Mouse (Mus musculus) myocyte (in vitro differentiated cells): ENCODE results near the gene Cd79a. TPM values are rescaled to one million over a fixed set of nuclear protein-coding genes. Genes with fewer than 3 reads are reported as not detected.

Experiments
- H3K27me3 ChIP-seq: one replicate; pipeline ENCODE4 v1.6.1; 2011; ENCODE audit not compliant: control insufficient read depth, insufficient read depth, insufficient read length
- H3K36me3 ChIP-seq: one replicate; pipeline ENCODE4 v1.6.1; 2011; ENCODE audit not compliant: control insufficient read depth, insufficient read depth
- H3K4me2 ChIP-seq: one replicate; pipeline ENCODE4 v1.6.1; 2011; ENCODE audit warnings: low read depth, control low read depth
- H3K4me3 ChIP-seq: one replicate; pipeline ENCODE4 v1.5.1; 2011; ENCODE audit warnings: mild to moderate bottlenecking, control low read depth, moderate library complexity
- H3K79me2 ChIP-seq: one replicate; pipeline ENCODE4 v1.6.1; 2011; ENCODE audit not compliant: control insufficient read depth, insufficient read depth
- H3ac ChIP-seq: one replicate; pipeline ENCODE4 v1.6.1; 2011; ENCODE audit not compliant: control insufficient read depth, insufficient read length
- CEBPB ChIP-seq: IDR thresholded peaks from 2 replicates; pipeline ENCODE4 v1.6.1; 2011; ENCODE audit warnings: mild to moderate bottlenecking, moderate library complexity; ENCODE audit not compliant: poor library complexity, insufficient read depth, severe bottlenecking
- E2F4 ChIP-seq: IDR thresholded peaks from one replicate; pipeline ENCODE4 v1.6.1; 2011; ENCODE audit warnings: mild to moderate bottlenecking, control low read depth, moderate library complexity; ENCODE audit not compliant: insufficient read depth
- MAX ChIP-seq: IDR thresholded peaks from one replicate; pipeline ENCODE4 v1.6.1; 2011; ENCODE audit warnings: low read depth, mild to moderate bottlenecking, control low read depth
- MYOD1 ChIP-seq, 3 experiments: IDR thresholded peaks; one replicate each; pipeline ENCODE4 v1.6.1; 2011; ENCODE audit warnings: control low read depth in 2 of 3, low read depth in 2 of 3, mild to moderate bottlenecking in 2 of 3, moderate library complexity in 1 of 3; ENCODE audit not compliant: insufficient read length in 2 of 3, control insufficient read depth in 1 of 3
- MYOG ChIP-seq, 3 experiments: IDR thresholded peaks; one replicate each; pipeline ENCODE4 v1.6.1; 2011; ENCODE audit warnings: control low read depth in 2 of 3, low read depth in 2 of 3, mild to moderate bottlenecking in 2 of 3; ENCODE audit not compliant: insufficient read length in 2 of 3, control insufficient read depth in 1 of 3, insufficient read depth in 1 of 3
- POLR2A ChIP-seq: IDR thresholded peaks from one replicate; pipeline ENCODE4 v1.6.1; 2011; ENCODE audit warnings: low read depth, mild to moderate bottlenecking, control low read depth, moderate library complexity; ENCODE audit not compliant: insufficient read length
- POLR2AphosphoS2 ChIP-seq: IDR thresholded peaks from one replicate; pipeline ENCODE4 v1.6.1; 2011; ENCODE audit warnings: low read depth, control low read depth; ENCODE audit not compliant: insufficient read length
- REST ChIP-seq: IDR thresholded peaks from one replicate; pipeline ENCODE4 v1.6.1; 2011; ENCODE audit warnings: mild to moderate bottlenecking, control low read depth, moderate library complexity; ENCODE audit not compliant: insufficient read depth, insufficient read length
- SRF ChIP-seq: IDR thresholded peaks from one replicate; pipeline ENCODE4 v1.6.1; 2011; ENCODE audit warnings: low read depth; ENCODE audit not compliant: control insufficient read depth, insufficient read length
- TCF12 ChIP-seq: IDR thresholded peaks from one replicate; pipeline ENCODE4 v1.6.1; 2011; ENCODE audit warnings: mild to moderate bottlenecking, control low read depth; ENCODE audit not compliant: poor library complexity, insufficient read depth, severe bottlenecking
- TCF3 ChIP-seq: IDR thresholded peaks from one replicate; pipeline ENCODE4 v1.6.1; 2011; ENCODE audit warnings: low read depth, control low read depth; ENCODE audit not compliant: insufficient read length
- USF1 ChIP-seq: IDR thresholded peaks from one replicate; pipeline ENCODE4 v1.6.1; 2011; ENCODE audit warnings: low read depth, mild to moderate bottlenecking, control low read depth, moderate library complexity
- polyA plus RNA-seq: library from polyadenylated mRNA; unstranded; fragments of >200 nt; fragmentation: generic; extraction: Trizol; gene quantifications from one replicate; pipeline ENCODE4 v1.2.1, GENCODE M21; 2012; ENCODE audit warnings: missing spikeins

The Cd79a gene
- polyA plus RNA-seq: 0.12 TPM

GRCm38 (mm10) chr7:24897224-24897623 is at the start of gene Cd79a:
Gene Cd79a, plus strand, starts transcription at chr7:24897381.
- Histone ChIP-seq H3ac (no peak within 1 kb of the TSS), H3K4me2 (no peak within 1 kb of the TSS)

GRCm38 (mm10) chr7:24850162-24850561 is 47.0 kb upstream of the Cd79a start:
- H3K4me2 ChIP-seq: peak overlapping the region; percentile 61

More at GRCm38 (mm10) chr7:24897224-24897623, at the start of gene Cd79a:
- Histone ChIP-seq H3K4me3 (no peak within 1 kb of the TSS), H3K36me3 (no peaks in the 10 kb centered on the region), H3K79me2 (no peaks in the 10 kb centered on the region), H3K27me3 (no peaks in the 10 kb centered on the region)
- TF ChIP-seq MYOD1 (IDR thresholded peaks at IDR 0.05; ENCODE audit: control insufficient read depth in 1 of 3, insufficient read length in 2 of 3, low read depth in 2 of 3) (no peak), TCF3 (no peak), POLR2A (no peak), SRF (no peak), TCF12 (no peak), MAX (no peak), E2F4 (no peak), POLR2AphosphoS2 (no peak)

GRCm38 (mm10) chr7:24850899-24851303 is 46.3 kb upstream of the Cd79a start:
- Histone ChIP-seq H3K4me3 (no peak overlapping the region), H3K4me2 (peak overlapping the region; percentile 61), H3K36me3 (no peaks in the 10 kb centered on the region), H3K27me3 (no peaks in the 10 kb centered on the region), H3ac (no peak overlapping the region), H3K79me2 (no peaks in the 10 kb centered on the region)
- TF ChIP-seq SRF (no peak), MYOG (IDR thresholded peaks at IDR 0.05; ENCODE audit: control insufficient read depth in 1 of 3, insufficient read depth in 1 of 3, insufficient read length in 2 of 3, low read depth in 2 of 3) (no peak), CEBPB (0 out of 2 replicates have a peak, but pooled peaks have one; percentile 27), POLR2A (no peak), POLR2AphosphoS2 (no peak), E2F4 (no peak), MYOD1 (IDR thresholded peaks at IDR 0.05; ENCODE audit: control insufficient read depth in 1 of 3, insufficient read length in 2 of 3, low read depth in 2 of 3) (no peak), REST (no peak), USF1 (peak; percentile 66), TCF12 (no peak), MAX (no peak), TCF3 (no peak)

More at GRCm38 (mm10) chr7:24850162-24850561, 47.0 kb upstream of the Cd79a start:
- peak in 1 of 3 experiments; percentile 40 for TF ChIP-seq MYOG (IDR thresholded peaks at IDR 0.05; ENCODE audit: control insufficient read depth in 1 of 3, insufficient read depth in 1 of 3, insufficient read length in 2 of 3, low read depth in 2 of 3)
- no peak for TF ChIP-seq POLR2A
- peak in 2 of 3 experiments; percentile 55 to 64 for TF ChIP-seq MYOD1 (IDR thresholded peaks at IDR 0.05; ENCODE audit: control insufficient read depth in 1 of 3, insufficient read length in 2 of 3, low read depth in 2 of 3)
- no peak for TF ChIP-seq USF1
- TF ChIP-seq TCF3: no peak
- H3K4me3 ChIP-seq: no peak overlapping the region
- no peaks in the 10 kb centered on the region for H3K36me3 ChIP-seq
- H3ac ChIP-seq: no peak overlapping the region
- H3K27me3 ChIP-seq: no peaks in the 10 kb centered on the region
- no peaks in the 10 kb centered on the region for H3K79me2 ChIP-seq

GRCm38 (mm10) chr7:24851596-24852325 is 45.4 kb upstream of the Cd79a start:
- no peak overlapping the region for H3K4me3 ChIP-seq
- TF ChIP-seq TCF3 (no peak), MYOG (IDR thresholded peaks at IDR 0.05; ENCODE audit: control insufficient read depth in 1 of 3, insufficient read depth in 1 of 3, insufficient read length in 2 of 3, low read depth in 2 of 3) (no peak), POLR2AphosphoS2 (no peak), TCF12 (no peak), SRF (no peak), REST (no peak), MYOD1 (IDR thresholded peaks at IDR 0.05; ENCODE audit: control insufficient read depth in 1 of 3, insufficient read length in 2 of 3, low read depth in 2 of 3) (no peak), USF1 (no peak), E2F4 (no peak), POLR2A (no peak), MAX (no peak), CEBPB (no peak)
- no peaks in the 10 kb centered on the region for H3K79me2 ChIP-seq
- H3K36me3 ChIP-seq: no peaks in the 10 kb centered on the region
- no peak overlapping the region for H3ac ChIP-seq
- no peaks in the 10 kb centered on the region for H3K27me3 ChIP-seq
- H3K4me2 ChIP-seq: no peak overlapping the region
